Mouse (Mus musculus): ENCODE results near the gene Slc17a2.

Slc17a2 gene

DNA sequence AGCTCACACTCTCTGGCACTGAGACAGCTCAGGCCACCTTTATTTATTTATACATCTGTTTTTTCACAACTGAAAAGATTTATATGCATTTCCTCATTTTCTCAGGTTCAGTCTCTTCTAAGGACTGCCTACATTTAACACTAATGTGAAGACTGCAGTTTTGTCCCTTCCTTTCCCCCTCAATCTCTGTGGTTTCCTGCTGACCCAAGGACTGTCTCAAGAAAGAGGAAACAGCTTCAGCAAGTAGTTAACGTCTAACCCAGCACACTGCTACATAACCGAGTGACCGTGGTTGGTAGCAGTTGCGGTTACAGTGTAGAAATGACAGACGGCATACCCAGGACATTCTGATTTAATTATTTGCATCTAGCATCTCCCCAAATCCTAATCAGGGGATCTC, 7.4 kb upstream of the Slc17a2 start:
- no peak for DNase-seq

DNA sequence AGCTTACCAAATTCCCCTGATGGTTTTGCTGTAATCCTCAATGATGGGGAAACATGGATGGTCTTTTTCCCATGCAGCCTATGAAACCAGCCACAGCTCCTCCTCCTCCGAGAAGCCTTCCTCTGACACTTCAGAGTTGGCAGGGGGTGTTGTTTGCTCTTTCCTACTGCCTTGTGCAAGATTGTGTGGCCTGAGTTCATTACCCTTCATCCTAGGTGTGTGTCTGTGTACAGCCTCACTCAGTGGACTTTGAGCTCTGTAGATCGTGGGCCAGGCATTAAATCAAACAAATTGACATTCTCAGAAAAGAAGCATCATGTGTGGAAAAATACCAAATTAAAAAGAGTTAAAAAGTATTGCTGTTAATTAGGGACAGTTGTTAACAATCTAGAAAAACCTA, 2.3 kb upstream of the Slc17a2 start:
- no peak for DNase-seq

DNA sequence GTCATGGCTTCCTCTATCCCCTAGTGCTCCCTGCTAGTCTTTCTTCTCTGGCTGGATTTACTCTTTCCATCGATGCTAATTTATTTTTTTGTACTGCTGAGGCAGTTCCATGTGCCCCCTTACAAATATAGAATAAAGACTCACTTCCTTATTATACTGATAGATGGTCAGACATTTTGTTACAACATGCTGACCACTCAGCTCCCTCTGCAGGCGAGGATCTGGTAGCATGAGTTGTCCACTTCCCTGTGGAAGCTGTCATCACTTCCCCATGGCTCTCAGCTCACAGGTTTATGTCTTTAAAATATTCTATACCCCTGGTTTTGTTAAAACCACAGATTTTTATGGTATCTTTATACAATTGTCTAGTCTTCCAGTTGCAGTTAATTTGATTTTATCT, 9.4 kb downstream of the Slc17a2 start:
- DNase-seq = no peak

DNA sequence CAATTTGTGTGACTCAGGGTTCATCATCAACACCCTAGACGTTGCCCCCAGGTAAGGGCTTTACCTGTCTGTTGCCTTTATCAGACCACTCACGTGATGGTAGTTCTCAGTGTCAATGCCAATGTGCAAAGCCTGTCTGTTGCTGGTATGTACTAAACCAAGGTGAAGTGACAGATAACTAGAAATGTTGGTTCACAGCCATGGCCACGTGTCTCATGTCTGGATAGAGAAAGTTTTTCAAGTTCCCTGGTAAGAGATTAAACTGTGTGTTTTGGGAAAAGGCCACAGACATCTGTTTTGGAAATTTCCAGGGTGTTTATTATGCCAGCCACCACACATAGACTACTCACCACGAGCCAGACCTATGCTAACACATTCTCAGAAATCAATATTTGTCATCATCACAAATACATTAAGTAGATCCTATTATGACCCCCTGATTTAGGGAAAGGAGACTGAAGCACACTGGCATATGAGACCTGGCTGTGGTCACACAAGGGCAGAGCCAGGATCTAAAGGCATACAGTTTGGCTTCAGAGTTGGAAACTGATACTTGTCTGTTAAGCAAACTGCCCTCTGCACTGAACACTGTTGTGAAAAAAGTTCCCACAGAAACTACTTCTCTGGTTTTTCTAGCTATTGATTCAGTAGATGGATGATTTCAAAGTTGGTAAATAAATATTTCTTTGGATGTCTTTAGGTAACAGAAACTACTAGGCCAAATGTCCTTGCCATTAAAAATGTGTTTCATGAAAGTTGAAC, 13.6 kb downstream of the Slc17a2 start:
- no peak for DNase-seq

DNA sequence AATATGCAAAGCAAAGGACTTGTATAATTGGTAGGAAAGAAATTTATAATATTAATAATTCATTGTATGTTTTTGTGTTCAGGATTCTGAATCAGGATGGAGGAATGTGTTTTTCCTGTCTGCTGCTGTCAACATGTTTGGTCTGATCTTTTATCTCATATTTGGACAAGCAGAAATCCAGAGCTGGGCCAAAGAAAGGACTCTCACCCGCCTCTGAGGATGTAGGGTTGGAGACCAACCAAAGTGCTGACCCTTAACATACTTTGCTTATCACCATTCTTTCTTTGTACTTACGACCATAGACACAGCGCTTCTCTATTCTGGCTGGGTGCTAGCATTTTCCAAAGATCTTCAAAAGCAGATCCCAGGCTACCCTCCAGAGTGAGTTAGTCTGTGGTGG, 15.4 kb downstream of the Slc17a2 start:
- no peak for DNase-seq

DNA sequence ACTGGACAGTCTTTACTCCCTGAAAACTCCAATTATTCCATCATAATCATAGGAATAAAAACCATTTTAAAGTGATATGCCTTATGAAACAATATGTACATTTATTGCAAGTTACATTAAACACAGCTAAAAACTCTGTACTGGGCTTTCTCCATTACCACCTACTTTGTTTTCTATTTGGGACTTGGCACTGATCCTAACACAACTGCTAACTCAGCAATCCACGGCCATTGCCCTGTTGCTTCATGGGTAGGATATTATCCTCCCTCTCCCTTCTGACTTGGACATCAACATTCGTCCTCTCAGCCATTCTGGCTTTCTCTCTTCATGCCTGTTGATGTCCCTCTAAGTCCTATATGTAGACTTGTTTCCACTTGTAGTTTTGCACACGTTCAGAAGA, 19.8 kb downstream of the Slc17a2 start:
- DNase-seq = no peak

DNA sequence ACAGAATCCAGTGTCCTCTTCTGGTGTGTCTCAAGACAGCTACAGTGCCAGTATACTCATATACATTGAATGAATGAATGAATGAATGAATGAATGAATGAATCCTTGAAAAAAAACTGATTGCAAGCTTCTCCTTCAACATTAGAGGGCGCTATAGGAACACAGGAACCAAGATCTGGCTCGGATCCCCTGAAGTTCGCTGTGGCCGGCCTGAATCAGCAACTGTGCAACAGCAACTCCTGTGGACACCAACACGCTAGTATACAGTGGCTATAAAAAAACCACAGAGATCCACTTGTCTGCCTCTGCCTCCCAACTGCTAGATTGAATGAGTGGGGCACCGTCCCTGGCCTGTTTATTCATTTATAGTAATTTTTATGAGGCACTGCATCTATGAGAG, 26.3 kb downstream of the Slc17a2 start:
- no peak for DNase-seq

DNA sequence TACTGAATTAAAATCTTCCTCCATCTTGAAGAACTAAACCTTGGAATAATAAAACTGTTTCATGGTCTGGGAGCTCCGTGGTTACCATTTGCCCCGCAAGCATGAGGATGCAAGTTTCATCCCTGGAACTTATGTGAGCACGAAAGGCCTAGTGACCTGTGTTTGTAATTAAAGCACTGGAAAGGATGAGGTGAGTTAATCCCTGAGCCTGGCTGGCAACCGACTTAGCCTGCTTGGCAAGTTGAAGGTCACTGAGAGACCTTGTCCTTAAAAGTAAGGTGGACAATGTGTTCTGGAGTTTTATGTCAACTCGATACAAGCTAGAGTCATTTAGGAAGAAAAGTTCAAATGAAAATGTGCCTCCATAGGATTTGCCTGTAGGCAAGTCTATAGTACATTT, 28.0 kb downstream of the Slc17a2 start:
- no peak for DNase-seq

DNA sequence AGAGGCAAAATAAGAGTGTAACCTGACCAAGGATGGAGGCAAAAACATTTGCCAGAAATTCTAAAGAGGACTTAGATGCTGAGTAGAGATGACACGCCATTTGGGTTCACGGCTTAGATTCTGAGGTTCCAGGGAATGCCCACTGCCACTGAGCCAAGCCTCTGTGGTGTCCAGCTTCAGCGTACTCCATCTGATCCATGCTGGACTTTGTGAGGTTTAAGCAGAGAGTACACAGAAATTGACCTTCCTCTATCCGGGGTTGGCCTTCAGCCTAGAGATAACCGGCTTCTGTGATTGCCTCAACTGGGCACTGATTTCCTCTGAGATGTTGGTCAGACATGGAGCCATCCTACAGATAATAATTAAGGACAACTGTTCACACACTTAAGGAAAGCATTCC, 29.8 kb downstream of the Slc17a2 start:
- DNase-seq = no peak

DNA sequence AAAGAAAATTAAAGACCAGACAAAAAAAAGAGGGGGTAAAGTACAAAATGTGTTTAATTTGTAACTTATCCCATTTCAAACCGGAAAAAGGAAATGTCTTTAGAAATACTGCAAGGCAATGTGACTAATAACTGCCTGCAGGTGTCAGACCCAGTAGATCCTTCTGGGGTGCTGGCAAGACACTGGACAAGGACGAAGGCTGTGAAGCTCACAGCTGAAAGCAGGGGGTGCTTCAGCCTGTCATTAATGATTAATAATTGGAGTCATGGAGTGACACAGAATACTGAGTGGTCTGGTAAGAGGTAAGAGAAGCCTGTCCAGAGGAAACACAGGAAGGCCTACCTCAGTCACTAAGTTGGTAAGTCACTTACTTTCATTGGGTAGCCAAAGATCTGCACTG, 32.5 kb downstream of the Slc17a2 start, which contains the start of gene Slc17a3:
Gene Slc17a3 (plus strand): TSS at position 127 of the 400 bp plus-strand sequence.
- DNase-seq = no peak

DNA sequence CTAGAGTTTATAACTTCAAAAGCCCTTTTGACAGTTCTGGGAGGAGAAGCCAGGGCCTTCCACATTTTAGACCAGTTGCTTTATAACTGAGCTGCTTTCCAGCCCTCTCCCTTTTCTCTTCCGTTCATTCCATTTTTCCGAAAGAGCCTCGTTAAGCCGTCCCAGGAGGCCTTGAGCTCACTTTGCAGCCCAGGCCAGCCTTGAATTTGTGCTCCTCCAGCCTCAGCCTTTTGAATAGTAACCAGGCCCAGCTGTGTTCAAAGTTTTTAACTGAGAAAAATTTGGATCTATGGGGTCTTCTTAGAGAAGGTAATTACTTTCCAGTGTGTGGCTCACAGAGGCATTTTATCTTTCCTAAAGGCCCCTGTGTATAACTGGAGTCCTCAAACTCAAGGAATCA, 39.1 kb downstream of the Slc17a2 start:
- DNase-seq = no peak

DNA sequence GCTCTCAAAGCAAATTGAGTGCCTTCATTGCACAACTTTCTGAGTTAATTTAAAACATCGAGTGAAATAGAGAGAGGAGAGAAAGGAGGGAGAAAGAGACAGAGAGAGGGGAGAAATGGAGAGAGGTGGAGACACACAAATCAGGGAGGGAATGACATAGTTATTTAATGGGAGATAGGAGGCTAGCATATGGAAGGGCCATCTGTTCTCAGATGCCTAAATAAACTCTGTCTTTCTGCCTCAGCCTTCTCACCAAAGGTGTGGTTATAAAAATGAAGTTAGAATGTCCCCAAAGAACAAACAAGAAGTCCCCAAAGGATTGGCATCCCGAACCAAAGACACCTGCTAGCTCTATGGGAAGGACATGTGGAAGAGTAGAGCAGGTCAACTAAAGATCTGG, 42.5 kb downstream of the Slc17a2 start:
- no peak for DNase-seq

DNA sequence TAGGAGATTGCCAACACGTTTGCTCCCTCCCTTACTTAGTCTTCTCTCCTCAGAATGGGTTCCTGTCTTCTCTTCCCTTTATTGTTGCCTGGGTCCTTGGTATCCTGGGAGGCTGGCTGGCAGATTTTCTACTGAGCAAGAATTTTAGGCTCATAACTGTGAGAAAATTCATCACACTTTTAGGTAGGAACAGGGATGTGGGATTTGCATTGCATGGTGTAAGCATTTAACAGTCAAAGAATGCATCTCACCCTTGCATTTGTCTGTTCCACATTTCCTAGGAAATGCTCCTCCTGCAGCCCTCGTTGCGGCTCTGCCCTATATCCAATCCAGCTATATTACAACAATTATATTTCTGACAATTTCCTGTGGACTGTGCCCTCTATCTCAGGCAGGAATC, 49.6 kb downstream of the Slc17a2 start:
- no peak for DNase-seq

DNA sequence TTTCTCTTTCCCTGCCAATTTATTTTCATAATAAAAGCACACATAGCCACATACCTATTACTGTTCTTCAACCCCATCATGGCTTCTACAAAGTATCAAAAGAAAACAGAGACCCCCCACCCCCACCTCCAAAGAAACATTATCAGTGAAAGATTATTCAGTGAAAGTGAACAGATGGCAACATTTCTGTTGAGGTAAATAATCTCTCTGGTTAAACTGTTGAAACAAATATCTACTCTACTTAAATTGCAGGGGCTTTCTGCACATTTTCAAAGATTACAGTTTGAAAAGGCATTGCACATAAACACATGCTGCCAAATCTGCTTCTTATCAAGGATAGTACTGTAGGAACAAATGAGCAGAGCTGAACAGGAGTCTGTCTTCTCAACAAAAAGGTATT, 55.0 kb downstream of the Slc17a2 start:
- DNase-seq = no peak

DNA sequence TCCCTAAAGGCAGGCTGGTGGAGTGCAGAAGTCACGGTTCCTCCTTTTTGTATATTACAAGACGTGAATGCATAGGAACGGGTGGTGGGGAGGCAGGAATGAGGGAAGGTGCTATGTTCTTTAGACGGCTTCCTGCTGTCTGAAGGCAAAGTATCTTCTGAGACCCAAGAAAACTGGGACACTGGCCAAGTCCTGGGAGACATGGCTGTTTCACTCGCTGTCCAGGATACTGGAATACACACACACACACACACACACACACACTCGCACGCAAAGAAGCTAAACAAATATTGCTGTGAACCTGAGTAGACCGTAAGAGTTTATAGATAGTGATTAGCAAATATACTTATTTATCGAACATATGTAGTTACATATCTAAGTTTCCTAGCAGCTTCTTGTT, 57.9 kb downstream of the Slc17a2 start:
- no peak for DNase-seq

DNA sequence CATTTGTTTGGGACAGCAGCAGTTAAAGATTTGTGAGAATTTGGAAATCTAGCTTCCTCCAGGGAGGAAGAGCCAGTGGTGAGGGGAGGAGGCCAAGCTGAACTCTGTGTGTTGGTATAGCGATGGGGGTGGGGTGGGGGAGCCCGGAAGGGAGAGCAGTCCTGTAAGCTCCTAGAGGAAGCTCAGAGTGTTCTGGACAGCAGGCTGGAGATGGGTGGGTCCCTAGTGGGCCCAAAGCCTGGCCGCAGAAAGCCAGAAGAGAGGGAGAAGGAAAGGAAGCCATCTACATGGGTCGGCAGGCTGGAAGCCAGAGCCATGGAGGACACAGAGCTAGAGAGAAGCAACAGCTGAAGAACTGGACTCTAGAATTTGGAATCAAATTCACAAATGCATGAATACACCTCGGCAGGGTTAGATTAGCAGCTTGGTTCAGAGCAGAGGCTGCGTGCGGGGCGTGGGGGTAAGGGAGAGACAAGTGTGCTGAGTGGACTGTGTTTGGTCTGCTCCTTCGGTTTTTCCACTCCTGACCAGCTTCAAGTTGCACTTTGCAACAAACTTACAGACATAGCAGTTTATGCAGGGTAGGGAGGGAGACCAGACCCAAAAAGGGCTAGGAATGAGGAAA, 59.4 kb downstream of the Slc17a2 start:
- no peak for DNase-seq

DNA sequence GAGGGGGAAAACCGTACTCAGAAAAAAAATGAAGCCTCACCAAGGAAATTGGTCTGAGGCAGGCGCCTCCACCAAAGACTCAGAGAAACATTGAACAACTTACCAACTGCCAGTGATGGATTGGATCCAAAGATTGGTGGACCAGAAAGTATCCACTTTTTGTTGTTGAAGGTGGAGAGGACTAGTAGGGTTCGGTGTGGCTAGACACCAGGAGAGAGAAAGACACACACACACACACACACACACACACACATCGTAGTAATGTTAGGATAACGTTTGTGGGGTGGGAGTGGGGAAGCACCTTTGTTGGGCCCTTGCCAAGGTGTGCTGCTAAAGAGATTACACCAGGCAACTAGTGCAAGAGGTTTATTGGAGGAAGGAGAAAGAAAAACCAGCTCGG, 60.2 kb downstream of the Slc17a2 start:
- DNase-seq = no peak

DNA sequence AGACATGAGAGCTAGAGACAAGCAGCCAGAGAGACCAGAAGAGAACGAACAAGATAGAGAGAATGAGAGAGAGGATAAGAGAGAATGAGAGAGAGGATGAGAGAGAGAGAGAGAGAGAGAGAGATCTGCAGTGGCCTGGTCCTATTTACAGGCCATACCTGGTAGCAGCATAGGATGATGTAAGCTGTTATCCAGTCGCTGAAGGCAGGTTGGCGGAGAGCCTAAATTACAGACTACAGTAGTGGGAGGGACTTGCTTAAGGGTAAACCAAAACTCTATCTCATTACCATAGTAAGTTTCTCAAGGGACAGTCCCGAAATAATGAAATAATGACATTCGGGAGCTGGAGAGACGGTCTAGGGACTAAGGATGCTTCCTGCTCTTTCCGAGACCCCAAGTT, 60.6 kb downstream of the Slc17a2 start, which contains the start of gene Slc17a1:
Gene Slc17a1 (plus strand): TSS at position 346 of the 400 bp plus-strand sequence.
- no peak for DNase-seq

DNA sequence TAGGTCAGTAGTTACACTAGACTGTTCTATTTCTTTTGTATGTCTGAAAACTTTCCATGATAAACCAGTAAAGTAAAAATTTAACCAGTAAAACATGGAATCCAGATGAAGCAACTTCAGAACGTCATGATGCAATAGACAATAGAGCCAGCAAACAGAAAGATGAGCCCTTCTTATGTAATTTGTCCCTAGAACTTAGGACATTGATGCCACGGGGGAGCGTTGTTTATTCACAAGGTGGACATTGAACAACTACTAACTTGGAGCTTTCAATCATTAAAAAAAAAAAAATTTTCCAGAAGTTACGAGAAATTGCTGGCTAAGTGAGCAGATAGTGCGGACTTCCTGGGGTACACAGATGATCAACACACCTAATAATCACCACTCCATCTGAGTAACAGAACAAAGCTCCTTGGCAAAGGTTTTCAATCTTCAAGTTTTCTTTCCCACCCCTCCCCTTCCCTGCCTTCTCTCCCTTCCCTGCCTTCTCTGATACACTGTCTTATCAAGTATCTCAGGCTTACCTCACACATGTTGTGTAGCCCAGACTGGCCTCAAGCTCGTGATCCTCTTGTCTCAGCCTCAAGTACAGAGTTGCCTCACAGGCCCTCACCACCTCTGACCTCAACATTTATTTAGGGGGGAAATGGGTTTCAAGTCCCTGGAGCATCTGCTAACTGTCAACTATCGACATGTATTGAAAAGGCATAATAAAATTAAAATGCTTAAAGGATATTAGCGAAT, 62.2 kb downstream of the Slc17a2 start:
- DNase-seq = no peak

DNA sequence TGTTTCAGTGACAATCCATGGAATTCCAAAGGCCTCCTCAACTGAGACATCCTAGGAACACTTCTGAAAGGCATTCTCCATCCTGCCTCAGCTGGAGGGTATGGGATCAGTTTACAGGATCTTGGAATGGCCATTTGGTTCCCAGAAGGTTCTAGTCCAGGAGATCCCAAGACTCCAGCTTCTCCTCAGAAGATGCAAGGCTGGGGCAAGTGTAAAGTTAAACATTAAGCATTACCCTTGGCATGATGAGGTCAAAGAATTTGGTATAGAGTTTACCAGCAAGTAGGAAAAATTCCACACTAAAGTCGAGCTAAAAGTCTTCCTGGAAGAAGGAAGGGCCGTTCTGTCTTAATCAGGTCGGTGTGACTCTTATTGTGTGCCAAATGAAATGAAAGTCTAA, 63.2 kb downstream of the Slc17a2 start:
- DNase-seq = no peak

DNA sequence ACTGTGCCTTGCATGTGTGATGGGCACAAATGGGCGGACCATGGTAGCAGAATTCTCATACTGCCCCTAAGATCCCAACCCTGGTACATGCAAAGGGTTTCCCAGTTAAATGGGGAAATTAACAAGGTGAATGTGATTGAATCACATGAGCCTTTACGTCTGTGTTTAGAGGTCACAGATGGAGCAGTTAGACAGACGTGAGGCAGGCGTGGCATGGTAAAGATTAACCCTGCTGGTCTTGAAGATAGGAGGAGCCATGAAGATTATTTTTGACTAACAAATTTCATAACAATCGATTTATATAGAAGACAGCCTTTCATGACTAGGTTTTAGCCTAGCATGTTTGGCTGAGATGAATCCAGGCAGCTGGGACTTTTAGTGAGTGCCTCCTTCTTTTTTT, 66.3 kb downstream of the Slc17a2 start:
- no peak for DNase-seq
